Mouse (Mus musculus) urinary bladder, postnatal 36 days (tissue): ENCODE data around the gene Actr6.
"Not testable (repeated sequence)": the region's sequence is repeated elsewhere in the genome, so short reads cannot be mapped to it uniquely, and the experiment has no call there.

Source experiments
- DNase-seq, 2 experiments: peaks; one replicate each; pipeline ENCODE4 v3.0.0; 2022; ENCODE audit warnings: low spot score in 2 of 2, mixed read lengths in 1 of 2

The Actr6 gene

DNA sequence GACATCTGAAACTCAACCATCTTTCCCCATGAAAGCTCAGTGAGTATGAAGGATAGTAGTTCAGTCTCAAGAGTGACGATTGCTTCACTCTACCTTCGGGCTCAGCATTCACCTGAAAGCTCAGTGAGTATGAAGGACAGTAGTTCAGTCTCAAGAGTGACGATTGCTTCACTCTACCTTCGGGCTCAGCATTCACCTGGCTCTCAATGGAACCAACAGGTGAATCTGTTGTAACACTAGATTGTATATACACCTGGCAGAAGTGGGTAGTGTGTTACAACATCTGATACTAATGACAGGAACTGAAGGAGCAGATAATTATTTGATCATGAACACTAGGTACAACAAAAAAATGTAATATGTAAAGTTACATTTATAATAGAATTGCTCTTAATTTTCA, 50.4 kb downstream of the Actr6 start:
- no peak for DNase-seq

DNA sequence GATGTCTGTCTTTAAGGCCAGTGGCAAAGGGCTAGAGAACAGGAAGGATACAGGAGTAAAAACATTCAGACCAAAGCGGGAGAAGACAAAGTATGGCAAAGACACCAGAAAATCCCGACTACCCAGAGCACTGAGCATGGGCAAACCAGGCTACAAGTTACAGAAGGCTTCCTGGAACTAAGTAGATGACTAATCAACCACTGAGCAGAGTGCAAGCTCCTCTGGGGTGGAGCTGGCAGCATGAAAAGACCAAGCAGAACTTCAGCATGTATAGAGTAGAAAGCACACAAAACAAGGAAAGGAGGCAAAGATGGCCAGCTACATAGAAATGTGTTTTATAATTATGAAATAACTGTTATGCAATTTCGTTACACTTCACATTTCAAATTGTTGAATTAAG, 51.6 kb downstream of the Actr6 start:
- no peak for DNase-seq

DNA sequence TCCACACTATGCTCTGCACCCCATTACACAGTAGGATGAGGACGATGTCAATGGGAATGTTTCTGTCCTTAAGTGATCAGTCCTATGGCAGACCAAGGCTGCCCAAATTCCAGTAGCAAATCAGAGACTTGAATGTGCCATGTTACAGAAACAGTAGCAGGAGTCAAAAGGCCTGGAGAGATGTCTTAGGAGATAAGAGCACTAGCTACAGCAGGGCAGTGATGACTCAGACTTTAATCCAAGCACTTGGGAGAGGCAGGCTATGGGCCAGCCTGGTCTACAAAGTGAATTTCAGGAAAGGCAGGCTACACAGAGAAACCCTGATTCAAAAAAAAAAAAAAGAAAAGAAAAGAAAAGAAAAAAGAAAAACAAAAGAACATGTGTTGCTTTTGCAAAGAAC, 52.6 kb downstream of the Actr6 start:
- no peak for DNase-seq

DNA sequence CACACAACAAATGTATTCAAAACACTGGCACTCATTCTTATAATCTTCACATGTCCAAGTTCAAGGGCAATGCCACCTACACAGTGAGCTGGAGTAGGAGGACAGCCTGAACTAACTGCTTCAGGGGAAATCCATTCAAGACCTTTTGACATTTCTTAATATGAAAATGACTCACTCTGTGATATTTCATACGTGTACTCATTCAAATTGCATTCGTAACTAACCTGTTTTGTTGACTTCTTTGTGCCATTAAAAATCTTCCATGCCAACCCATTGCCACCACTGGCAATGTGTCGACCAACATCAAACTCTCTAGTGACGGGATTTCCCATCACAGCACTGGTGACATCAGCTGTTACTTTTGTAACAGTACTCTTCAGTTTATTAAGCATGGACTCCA, 54.0 kb downstream of the Actr6 start:
- no peak for DNase-seq

DNA sequence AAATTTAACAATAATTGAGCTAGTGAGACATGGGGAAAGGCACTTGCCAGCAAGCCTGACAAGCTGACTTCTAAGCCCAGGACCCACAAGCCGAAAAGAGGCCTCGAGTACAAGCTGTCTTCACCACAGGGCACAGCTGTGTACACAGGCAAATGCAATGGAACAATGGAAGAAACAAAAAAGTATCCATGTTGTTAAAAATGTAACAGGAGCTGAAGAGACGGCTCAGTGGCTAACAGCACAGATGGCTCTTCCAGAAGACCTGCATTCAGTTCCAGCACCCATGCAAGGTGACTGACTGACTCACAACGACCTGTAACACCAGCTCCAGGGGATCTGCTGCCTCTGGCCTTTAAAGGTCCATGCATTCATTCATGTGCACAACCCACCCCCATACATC, 55.5 kb downstream of the Actr6 start:
- DNase-seq: no peak

DNA sequence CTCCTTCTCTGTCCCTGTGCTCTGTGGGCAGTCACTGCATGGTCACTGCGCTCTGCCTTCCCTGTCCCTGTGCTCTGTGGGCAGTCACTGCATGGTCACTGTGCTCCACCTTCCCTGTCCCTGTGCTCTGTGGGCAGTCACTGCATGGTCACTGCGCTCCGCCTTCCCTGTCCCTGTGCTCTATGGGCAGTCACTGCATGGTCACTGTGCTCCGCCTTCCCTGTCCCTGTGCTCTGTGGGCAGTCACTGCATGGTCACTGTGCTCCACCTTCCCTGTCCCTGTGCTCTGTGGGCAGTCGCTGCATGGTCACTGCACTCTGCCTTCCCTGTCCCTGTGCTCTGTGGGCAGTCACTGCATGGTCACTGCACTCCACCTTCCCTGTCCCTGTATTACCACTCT, 61.7 kb downstream of the Actr6 start:
- DNase-seq: not testable (repeated sequence)

DNA sequence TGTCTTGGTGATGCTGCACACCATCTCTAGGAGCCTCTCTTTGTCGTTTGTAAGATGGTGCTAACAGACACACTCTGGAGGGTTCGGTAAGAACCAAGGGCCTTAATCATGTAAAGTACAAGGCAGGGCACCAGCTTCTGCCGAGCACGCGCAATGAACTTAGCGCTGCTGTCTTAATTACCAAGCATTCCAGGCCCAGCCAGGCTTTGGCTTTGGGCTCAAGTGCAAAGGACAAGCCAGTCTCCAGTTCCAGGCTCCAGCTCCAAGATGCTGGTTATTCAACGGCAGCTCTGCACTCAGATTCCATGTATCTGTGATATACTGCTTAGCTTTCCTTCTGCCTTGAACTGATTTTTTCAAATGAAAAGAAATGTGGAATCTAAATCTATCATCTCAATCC, 64.5 kb downstream of the Actr6 start:
- DNase-seq: no peak

DNA sequence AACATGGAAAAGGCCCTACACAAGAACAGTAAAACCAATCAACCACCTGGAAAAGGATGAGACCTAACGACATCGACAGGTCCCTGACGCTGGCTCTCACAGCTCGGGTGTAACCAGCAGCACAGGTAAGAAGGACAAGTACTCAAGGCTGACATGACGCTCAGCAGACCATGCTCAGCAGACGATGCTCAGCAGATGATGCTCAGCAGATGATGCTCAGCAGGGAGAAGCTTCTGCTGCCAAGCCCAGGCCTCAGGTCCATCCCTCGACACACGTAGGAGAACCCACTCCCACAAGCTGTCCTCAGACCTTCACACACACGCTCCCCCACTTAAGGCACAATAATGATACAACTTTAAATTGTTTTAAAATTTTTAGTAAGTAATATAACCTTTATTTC, 66.4 kb downstream of the Actr6 start:
- no peak for DNase-seq

DNA sequence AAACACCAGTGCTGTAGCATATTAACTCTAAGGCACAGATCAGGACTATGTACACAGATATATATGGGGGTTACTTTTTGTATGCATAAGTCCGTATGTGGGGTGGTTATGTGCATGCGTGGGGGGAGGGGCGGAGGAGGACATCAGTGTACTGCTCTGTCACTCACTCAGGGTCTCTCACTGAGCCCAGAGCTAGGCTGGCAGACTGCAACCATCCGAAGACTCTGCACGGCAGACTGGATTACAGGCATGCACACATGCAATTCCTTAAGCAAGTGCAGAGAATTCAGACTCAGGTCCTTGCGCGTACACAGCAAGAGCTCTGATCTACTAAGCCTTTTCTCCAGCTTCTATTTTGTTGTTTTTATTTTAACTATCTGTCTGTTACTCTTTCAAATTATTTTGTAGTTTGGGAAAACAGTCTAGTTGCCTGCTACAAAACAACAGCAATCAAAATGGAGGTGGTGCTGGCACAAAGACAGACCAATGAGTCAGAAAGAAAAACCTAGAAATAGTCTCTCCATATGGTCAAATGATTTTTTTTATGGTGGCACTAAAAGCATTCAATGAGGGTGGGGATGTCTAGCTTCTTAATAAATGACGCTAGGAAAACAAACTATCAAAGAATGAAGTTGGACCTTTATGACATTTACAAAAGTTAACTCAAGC, 67.0 kb downstream of the Actr6 start:
- no peak for DNase-seq
